Mouse (Mus musculus) hindlimb bud, embryonic 11.5 days (tissue): Measurements from ENCODE around the gene Egr2.

Experiments
- DNase-seq: peaks from one replicate; pipeline ENCODE4 v3.0.0-alpha.2; 2012; ENCODE audit warnings: low read depth, low spot score; ENCODE audit errors: extremely low spot score

Gene Egr2

DNA sequence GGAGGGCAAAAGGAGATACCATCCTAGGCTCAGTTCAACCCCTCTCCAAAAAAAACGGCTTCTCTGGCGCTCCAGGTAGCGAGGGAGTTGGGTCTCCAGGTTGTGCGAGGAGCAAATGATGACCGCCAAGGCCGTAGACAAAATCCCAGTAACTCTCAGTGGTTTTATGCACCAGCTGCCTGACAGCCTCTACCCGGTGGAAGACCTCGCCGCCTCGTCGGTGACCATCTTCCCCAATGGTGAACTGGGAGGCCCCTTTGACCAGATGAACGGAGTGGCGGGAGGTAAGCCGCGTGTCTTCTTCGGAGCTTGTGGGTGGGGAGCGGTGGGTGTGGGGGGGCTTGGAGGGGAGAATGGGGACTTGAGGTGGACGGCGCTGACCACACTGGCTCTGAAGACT lies 2.8 kb downstream of the Egr2 start:
- no peak for DNase-seq

DNA sequence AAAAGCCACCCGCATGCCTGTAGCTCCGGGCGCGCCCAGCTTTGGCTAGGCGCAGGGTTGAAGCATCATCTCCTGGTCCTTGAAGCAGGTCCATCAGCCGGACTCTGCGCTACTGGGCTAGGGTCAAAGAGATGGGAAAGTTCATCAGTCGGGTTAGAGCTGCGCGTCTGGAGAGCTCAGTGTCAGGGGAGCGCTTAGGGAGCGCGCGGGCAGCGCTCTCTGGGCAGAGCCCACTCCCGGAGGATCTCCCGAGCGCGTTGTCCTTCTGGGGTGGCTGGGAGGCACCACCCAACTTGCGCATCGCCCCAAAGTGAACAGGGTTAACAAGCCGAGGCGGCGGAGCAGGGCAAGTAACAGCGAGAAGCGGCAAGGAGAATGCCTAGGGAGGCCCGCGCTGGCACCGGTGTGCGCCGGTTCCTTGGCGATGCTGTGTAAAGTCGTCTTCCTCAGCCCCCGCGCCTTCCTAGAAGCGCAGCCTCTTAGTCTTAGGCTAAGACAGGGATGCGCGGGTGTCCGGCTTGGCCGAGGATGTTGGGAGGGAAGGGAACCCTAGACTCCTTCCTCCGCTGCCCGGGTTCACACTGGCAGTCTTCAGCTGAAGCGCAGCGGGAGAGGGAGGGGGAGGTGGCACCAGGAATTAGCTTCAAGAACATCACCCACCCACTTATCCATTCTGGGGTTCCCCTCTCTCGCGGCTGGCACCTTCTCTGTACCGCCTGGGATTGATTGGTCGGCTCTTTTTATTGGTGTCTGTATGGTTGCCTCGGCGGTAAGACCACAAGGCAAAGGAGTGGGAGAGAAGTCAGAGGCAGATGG lies 3.5 kb downstream of the Egr2 start:
- no peak for DNase-seq

- no peak for DNase-seq
Observed at GRCm38 (mm10) chr10:67539401-67539730, 4.1 kb downstream of the Egr2 start.

- DNase-seq, result no peak
Observed at GRCm38 (mm10) chr10:67540591-67540990, 5.3 kb downstream of the Egr2 start.

DNA sequence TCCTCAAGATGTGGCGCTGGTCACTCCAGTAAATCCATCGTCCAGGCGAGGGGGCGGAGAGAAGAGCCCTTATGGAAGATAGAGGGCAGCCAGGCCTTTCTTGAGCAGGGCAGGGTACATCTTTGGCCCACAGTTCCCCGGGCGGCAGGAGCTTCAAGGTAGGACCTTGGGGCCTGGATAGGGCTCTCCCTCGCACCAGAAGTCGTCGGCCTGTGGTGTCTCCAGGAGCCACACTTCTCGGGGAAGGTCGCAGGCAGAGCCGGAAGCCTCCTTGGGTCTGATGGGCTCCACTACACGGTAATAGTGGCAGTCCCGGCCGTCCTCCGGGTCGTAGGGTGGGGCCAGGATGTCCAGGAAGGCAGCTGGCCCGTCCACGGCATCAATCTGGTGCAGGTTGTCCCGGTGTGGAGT lies 12.6 kb downstream of the Egr2 start:
- no peak for DNase-seq

GRCm38 (mm10) chr10:67548261-67548854 lies 13.1 kb downstream of the Egr2 start:
- no peak for DNase-seq

DNA sequence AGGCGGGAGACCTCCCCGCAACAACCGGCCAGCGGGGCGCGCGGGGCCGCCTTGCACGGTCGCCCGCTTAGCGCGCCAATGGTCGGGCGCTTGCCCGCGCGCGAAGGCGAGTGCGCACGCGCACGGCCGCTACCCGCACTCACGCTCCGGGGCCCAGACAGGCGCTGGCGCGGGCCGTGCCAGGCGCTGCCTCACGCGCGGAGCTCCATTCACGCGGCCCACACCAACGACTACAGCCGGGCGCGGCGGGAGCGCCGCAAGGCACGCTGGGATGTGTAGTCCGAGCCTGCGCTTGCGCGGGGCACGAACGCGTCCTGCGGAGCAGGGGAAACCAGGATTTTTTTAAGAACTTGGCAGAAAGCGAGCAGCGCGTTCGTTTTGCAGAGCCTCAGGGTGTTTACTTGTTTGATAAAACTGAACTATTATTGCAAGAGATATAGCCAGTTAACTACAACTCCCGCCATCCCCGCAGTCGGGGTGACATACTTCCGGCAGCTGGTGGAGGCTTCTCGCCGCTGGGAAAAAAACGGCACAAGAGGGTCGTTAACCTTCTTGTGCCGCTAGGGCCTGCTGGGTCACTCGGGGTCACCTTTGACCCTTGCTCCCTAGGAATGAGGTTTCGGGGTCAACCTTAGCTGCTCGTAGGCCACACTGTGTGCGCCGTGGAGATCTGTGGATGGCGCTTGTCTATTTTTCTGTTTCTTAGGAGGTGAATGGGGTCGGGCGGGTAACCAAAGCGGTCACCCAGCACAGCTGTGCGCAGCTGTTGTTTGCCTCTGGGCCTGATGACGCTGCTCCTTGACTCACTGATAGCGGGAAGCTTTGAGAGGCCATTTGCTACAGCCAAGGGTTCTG lies 13.8 kb downstream of the Egr2 start, which contains the start of gene Ado:
Gene Ado, minus strand, starts transcription at position 79 of the 855 bp plus-strand sequence.
- peak; percentile 76 for DNase-seq

DNA sequence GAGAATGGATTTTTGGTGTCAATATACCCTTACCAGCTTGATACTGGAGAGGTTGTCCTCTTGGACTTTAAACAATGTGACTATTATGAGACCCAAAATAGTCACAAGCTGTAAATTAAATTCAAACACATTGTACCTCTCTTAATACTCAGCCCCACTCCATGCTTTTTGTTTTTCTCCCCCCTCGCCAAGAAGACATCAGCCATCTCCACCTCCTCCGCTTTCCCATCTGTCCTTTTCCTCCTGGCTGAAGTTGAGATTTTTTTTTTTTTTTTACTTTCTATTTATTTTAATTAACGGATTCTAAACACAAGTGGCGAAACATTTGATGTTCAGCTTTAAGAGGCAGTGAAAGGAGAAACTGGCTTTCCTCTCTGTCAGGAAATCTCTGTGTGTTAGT lies 22.8 kb downstream of the Egr2 start:
- no peak for DNase-seq

DNA sequence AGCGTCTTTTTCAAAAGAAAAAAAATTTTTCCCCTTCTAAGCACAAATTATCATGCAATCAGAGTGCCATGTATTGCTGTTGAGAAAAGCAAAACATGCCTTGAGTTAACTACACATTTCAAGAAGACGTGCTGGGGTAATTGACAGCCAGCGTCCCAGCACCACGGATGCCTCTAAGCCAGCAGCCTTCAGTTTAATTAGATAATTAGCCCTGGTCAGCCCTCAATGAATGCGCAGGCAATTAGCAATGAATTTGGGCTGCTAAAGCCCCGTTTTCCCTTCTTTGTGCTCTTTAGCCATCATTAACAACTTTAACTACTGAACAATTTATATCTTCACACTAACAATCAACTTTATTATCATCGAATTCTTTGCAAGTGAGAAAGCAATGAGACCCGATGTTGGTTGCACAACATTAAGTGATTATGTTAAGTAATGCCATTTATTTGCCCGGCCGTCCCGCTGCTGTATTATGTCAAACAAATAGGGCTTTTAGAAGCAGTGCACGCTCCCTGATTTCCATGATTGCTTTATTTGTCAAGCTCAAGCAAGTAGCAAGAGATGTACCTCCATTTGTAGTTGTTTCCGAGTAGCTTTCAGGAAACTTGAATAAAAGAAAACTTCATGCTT lies 24.6 kb downstream of the Egr2 start:
- DNase-seq, result no peak

GRCm38 (mm10) chr10:67561185-67561584 lies 25.9 kb downstream of the Egr2 start:
- DNase-seq, result no peak

DNA sequence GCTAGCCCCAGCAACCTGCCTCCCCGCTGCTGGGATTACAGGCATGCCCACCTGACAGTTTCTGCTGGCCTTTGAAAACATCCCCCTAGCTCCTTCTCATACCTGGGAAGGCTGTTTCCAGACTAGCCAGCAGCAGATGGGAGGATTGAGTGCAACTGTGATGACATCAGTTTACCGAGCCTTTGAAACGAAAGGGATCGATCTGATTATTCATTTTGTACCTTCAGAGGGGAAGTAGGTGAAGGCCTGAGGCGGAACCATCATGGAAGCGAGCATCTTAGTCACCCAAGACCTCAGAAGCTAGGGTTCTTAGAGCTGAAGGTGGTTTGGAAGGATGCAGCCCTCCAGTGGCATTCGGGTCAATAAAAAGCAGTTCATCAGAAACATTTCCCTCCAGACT lies 29.2 kb downstream of the Egr2 start:
- DNase-seq, result no peak

GRCm38 (mm10) chr10:67566104-67566503 lies 30.8 kb downstream of the Egr2 start:
- no peak for DNase-seq

DNA sequence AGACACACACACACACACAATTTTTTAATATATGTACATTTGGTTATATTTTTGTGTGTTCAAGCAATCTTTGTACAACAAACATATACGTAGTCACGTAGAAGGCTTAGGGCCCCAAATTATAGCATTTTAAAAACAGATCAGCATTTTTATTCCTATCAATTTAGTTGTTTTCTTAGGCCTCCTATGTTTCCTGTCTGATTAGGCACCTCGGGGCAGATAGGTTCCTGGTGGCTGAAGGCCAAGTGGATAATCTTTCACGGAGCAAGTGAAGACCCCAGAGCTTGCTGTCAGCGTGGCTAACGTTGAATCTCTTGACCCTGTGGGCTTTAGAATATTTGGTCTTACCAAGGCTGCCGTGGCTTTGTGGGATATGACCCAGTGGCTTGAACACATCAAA lies 34.3 kb downstream of the Egr2 start:
- DNase-seq, result no peak

- no peak for DNase-seq
Observed at GRCm38 (mm10) chr10:67571443-67571842, 36.2 kb downstream of the Egr2 start.

DNA sequence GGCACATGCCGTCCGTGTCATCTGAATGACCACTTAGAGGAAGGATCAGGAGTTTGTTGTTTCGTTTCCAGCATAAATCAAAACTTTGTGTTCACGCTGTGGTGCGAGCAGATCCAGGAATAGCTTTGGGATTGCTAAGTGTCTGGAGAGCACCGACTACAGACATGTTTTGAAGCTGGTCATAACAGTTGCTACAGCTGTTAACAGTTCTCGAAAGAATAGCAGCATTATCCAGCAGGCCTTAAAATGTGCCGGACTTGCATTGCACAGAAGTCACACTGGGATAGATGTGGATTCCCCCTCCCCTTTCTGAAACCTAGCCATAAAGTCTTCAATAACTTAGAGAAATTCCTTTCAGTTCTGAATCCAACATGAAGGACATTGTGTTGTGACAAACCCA lies 38.0 kb downstream of the Egr2 start:
- no peak for DNase-seq

DNA sequence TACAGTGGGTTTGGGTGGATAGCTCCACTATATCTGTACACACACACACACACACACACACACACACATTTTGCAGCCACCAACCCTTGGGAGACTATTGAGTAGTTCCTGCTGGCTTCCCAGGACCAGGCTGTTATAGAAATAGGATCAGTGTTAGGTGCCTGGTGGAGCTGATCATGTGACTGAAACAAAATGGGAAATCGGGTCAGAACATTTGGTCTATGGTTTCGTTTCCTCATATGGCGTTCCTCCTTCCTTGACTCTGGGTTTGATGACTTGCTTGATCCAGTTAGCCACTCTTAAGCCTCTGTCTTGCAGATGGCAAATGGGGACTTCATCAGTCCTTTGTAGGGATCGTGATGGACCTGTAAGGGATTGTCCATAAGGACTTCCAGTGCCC lies 44.6 kb downstream of the Egr2 start:
- DNase-seq, result no peak

- no peak for DNase-seq
Observed at GRCm38 (mm10) chr10:67581698-67582285, 46.5 kb downstream of the Egr2 start.

GRCm38 (mm10) chr10:67585873-67586610 lies 50.8 kb downstream of the Egr2 start:
- no peak for DNase-seq
